Mouse (Mus musculus) ES-Bruce4 (cell line): ENCODE results near the gene Rundc1.
"Not testable (repeated sequence)": the region's sequence is repeated elsewhere in the genome, so short reads cannot be mapped to it uniquely, and the experiment has no call there.

Experiments used
- CTCF ChIP-seq: IDR thresholded peaks from one replicate; pipeline ENCODE4 v1.8.1; 2011; ENCODE audit warnings: low read depth, low read length
- EP300 ChIP-seq: IDR thresholded peaks from 2 replicates; pipeline ENCODE4 v1.6.1; 2011; ENCODE audit warnings: low read depth, low read length; ENCODE audit not compliant: insufficient read depth
- POLR2A ChIP-seq: IDR thresholded peaks from one replicate; pipeline ENCODE4 v1.8.1; 2011; ENCODE audit warnings: low read length; ENCODE audit not compliant: insufficient read depth

DNA sequence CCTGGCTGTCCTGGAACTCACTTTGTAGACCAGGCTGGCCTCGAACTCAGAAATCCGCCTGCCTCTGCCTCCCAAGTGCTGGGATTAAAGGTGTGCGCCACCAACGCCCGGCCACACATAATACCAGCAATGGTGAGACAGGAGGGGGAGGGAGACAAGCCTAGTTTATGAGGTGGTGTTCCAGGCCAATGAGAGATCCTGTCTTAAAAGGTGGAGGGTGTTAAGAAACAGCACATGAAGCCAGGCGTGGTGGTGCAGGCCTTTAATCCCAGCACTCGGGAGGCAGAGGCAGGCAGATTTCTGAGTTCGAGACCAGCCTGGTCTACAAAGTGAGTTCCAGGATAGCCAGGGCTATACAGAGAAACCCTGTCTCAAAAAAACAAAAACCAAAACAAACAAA lies 46.7 kb upstream of the Rundc1 start:
- TF ChIP-seq CTCF, EP300, POLR2A: not testable (repeated sequence)
